Mouse (Mus musculus) liver, embryonic 16.5 days (tissue): ENCODE data around the gene Tmem269. TPM values are rescaled to one million over a fixed set of nuclear protein-coding genes. Genes with fewer than 3 reads are reported as not detected.

Experiments
- ATAC-seq: fragments of 200-750 bp; cut with Nextera tagmentation; 2 replicates; pipeline ENCODE4 v1.8.0; 2017; ENCODE audit warnings: low read depth, mild to moderate bottlenecking, moderate number of reproducible peaks, moderate library complexity
- H3K27ac ChIP-seq: fragments of 300-500 bp; sonication (generic); 2 replicates; pipeline ENCODE4 v1.5.1; 2014; ENCODE audit warnings: mild to moderate bottlenecking, low read length
- H3K27me3 ChIP-seq: fragments of 300-500 bp; sonication (generic); 2 replicates; pipeline ENCODE4 v1.6.1; 2014; ENCODE audit warnings: low read depth, low read length, mixed read lengths; ENCODE audit not compliant: control insufficient read depth, insufficient read depth
- H3K36me3 ChIP-seq: fragments of 300-500 bp; sonication (generic); 2 replicates; pipeline ENCODE4 v1.6.1; 2014; ENCODE audit warnings: mild to moderate bottlenecking; ENCODE audit not compliant: control insufficient read depth, insufficient read depth
- H3K4me1 ChIP-seq: fragments of 300-500 bp; sonication (generic); 2 replicates; pipeline ENCODE4 v1.6.1; 2014; ENCODE audit warnings: low read depth, low read length, mixed read lengths; ENCODE audit not compliant: control insufficient read depth
- H3K4me2 ChIP-seq: fragments of 300-500 bp; sonication (generic); 2 replicates; pipeline ENCODE4 v1.6.1; 2014; ENCODE audit warnings: low read depth, low read length, mixed read lengths
- H3K4me3 ChIP-seq: fragments of 300-500 bp; sonication (generic); 2 replicates; pipeline ENCODE4 v1.5.1; 2014; ENCODE audit warnings: low read depth, mild to moderate bottlenecking, low read length
- H3K9ac ChIP-seq: fragments of 300-500 bp; sonication (generic); 2 replicates; pipeline ENCODE4 v1.6.1; 2014; ENCODE audit warnings: low read depth, low read length
- H3K9me3 ChIP-seq: fragments of 300-500 bp; sonication (generic); replicated peaks from 2 replicates; pipeline ENCODE4 v1.6.1; 2016; ENCODE audit warnings: low read length; ENCODE audit not compliant: control insufficient read depth
- WGBS: fragments of 180-500 bp; shearing (Covaris S2); extraction: QIAGEN DNeasy Blood & Tissue Kit; methylation state at CpG from one replicate; pipeline ENCODE4 v1.1.7; 2014; ENCODE audit not compliant: insufficient replicate concordance; 5-methylcytosine and 5-hydroxymethylcytosine counted together
- polyA plus RNA-seq: library from polyadenylated mRNA; unstranded; fragments of >200 nt; fragmentation: Nextera tagmentation; extraction: Ambion mirVana; gene quantifications from 2 replicates; pipeline ENCODE4 v1.2.1, GENCODE M21; 2015

The Tmem269 gene
- polyA plus RNA-seq, 1 experiment from 2014 or later, result not detected

DNA sequence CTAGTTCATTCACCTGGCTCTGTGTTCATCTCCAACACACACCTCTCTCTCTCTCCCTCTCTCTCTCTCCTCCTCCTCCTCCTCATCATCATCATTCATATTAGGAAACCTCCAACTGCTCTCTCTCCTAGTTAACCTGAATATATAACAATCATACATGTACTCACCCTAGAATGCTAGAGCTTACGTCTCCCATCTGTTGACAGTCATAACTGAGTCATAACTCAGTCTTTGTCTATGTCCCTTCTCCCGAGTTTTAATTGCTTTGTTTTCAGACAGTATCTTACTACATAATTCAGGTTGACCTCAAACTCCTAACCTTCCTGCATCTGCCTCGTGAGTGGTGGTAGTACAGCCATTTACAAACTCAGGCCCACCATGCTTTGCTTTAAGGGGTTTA lies 26.7 kb downstream of the Tmem269 start:
- peak overlapping the region; percentile 89 for H3K9ac ChIP-seq
- H3K27me3 ChIP-seq, result no peaks in the 10 kb centered on the region
- ATAC-seq, result no peak
- H3K9me3 ChIP-seq, result no peaks in the 10 kb centered on the region
- H3K4me3 ChIP-seq, result peak overlapping the region; percentile 72
- H3K4me1 ChIP-seq, result peaks cover 55% of the 10 kb centered on the region
- peaks cover 25% of the 10 kb centered on the region for H3K36me3 ChIP-seq
- peak overlapping the region; percentile 85 for H3K4me2 ChIP-seq
- 39% methylated on average over 3 of the region's 3 CpGs for WGBS
- H3K27ac ChIP-seq, result peak overlapping the region; percentile 99

- Histone ChIP-seq H3K9me3 (no peaks in the 10 kb centered on the region), H3K4me2 (peak overlapping the region; percentile 85), H3K4me1 (peaks cover 56% of the 10 kb centered on the region), H3K27ac (peak overlapping the region; percentile 99), H3K36me3 (peaks cover 31% of the 10 kb centered on the region), H3K4me3 (peak overlapping the region; percentile 72), H3K27me3 (no peaks in the 10 kb centered on the region), H3K9ac (peak overlapping the region; percentile 89)
- ATAC-seq, result peak; percentile 69
- WGBS, result 29% methylated on average over 8 of the region's 8 CpGs
Measured at GRCm38 (mm10) chr4:119190618-119191017, 27.4 kb downstream of the Tmem269 start.

DNA sequence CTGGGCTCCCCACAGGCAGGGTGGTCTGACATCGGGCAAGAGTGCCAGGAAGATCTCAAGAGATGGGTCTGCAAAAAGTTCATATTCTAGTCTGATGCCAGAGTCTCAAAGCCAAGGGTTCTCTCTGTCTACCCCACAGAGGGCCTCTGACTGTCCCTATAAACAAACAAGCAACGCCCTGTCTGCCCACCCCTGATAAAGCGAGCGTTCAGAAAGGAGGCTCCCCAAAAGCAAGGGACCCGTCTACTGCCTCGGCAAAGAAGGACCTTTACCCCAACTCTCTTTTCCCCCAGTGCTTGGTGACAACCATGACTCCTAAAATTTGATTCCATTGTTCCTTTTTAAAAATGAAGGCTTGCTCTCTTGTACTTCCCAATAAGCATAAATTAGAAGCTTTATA lies 28.2 kb downstream of the Tmem269 start, which contains the start of gene Ermap:
TSS of gene Ermap (minus strand) at position 148 of the 400 bp plus-strand sequence.
- 21% methylated on average over 6 of the region's 6 CpGs for WGBS
- Histone ChIP-seq H3K9ac (peak within 1 kb of the TSS; percentile 89), H3K4me3 (peak within 1 kb of the TSS; percentile 82), H3K27me3 (no peaks in the 10 kb centered on the region), H3K9me3 (no peaks in the 10 kb centered on the region), H3K27ac (peak within 1 kb of the TSS; percentile 99), H3K4me2 (peak within 1 kb of the TSS; percentile 85), H3K36me3 (peaks cover 39% of the 10 kb centered on the region), H3K4me1 (peaks cover 60% of the 10 kb centered on the region)
- peak; percentile 91 for ATAC-seq

GRCm38 (mm10) chr4:119189392-119189791 lies 28.6 kb downstream of the Tmem269 start:
- Histone ChIP-seq H3K9me3 (no peaks in the 10 kb centered on the region), H3K36me3 (peaks cover 44% of the 10 kb centered on the region), H3K4me1 (peaks cover 61% of the 10 kb centered on the region), H3K4me2 (no peak overlapping the region), H3K9ac (peak overlapping the region; percentile 89), H3K4me3 (peak overlapping the region; percentile 72), H3K27ac (peak overlapping the region; percentile 99), H3K27me3 (no peaks in the 10 kb centered on the region)
- ATAC-seq, result peak; percentile 16; the same call in 1 of the 2 replicates
- WGBS, result 22% methylated on average over 6 of the region's 6 CpGs

DNA sequence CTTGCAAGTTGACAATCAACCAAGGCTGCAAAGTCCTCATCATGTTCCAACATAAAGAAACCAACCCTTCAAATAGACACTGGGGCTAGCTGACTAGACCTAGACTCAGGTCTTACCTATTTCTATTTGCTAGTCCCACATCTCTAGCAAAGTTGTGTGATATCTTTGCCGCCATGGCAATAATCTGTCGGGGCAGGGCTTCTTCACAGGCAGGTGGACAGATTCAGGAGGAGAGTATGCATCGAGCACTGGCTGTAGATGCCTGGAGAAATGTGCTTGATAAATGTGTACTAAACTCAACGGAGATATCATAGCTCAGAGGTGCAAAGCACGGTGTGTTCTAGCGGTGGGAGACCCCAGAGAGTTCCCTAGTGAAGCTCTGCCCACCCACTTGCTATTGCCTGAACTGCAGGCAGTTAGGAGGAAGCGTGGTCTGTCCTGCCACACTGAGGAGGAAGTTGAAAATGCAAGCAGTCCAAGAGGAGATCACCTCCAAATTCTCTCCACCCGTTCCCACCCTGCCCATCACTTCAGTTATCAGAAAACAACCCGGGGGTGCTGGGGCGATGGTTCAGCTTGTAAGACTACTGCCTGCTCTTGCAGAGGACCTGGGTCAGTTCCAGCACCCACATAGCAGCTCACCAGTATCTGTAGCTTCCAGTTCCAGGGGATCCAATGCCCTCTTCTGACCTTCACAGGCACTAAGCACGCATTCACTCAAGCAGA lies 29.8 kb downstream of the Tmem269 start:
- Histone ChIP-seq H3K4me1 (peaks cover 57% of the 10 kb centered on the region), H3K27ac (peak overlapping the region; percentile 94), H3K9ac (peak overlapping the region; percentile 84), H3K4me3 (peak overlapping the region; percentile 82), H3K4me2 (peak overlapping the region; percentile 83), H3K9me3 (no peaks in the 10 kb centered on the region), H3K36me3 (peaks cover 55% of the 10 kb centered on the region), H3K27me3 (no peaks in the 10 kb centered on the region)
- ATAC-seq, result peak; percentile 32
- WGBS, result 12% methylated on average over 11 of the region's 11 CpGs

DNA sequence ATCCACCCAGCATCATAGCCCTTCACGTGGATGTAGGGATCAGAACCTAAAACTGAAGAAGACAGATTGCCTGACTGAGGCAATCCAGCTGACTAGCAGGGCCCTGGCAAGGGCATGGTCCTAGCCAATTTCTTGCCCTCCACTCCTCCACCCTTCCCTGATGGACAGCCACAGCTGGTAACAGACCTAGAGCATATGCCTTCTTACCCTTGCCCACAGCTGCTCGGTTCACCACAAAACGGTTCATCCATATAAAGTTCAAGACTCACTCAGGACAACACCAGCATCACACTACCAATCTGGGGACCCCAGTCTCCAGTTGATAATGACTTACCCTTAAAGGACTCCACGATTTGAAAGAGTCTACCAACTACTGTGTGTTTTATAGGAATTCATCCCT lies 32.2 kb downstream of the Tmem269 start:
- Histone ChIP-seq H3K27ac (no peak overlapping the region; the same call in 1 of the 2 replicates), H3K27me3 (no peaks in the 10 kb centered on the region), H3K4me1 (peaks cover 37% of the 10 kb centered on the region), H3K36me3 (peaks cover 80% of the 10 kb centered on the region), H3K9ac (peak overlapping the region; percentile 25; the same call in 1 of the 2 replicates), H3K4me3 (peak overlapping the region; percentile 82), H3K9me3 (no peaks in the 10 kb centered on the region), H3K4me2 (peak overlapping the region; percentile 83)
- ATAC-seq, result no peak
- 78% methylated on average over 4 of the region's 4 CpGs for WGBS

DNA sequence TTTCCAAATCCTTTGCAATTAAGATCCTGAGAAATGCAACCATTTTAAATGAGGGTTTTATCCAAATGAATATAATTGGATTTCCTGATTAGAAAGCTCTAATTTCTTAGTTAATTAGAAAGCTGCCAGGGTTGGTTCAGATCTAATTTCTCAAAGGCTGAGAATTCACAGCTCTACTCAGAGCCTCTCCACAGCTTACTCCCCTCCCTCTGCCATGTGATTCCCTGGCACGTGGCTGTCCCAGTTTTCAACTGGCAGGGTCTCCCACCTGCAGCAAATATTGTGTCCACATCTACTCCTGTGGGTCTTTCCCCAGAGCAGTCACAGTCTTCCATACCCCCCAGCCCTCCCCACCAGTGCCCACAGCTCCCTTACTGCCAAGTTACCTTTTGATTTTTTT lies 34.5 kb downstream of the Tmem269 start:
- Histone ChIP-seq H3K4me3 (no peak overlapping the region), H3K36me3 (peaks cover 97% of the 10 kb centered on the region)
- no peak for ATAC-seq

GRCm38 (mm10) chr4:119181456-119181855 lies 36.6 kb downstream of the Tmem269 start:
- no peak for ATAC-seq
- 53% methylated on average over 9 of the region's 9 CpGs for WGBS
- Histone ChIP-seq H3K27me3 (no peaks in the 10 kb centered on the region), H3K4me3 (no peak overlapping the region), H3K27ac (no peak overlapping the region), H3K9ac (no peak overlapping the region), H3K4me1 (peaks cover 26% of the 10 kb centered on the region), H3K36me3 (peaks cover 98% of the 10 kb centered on the region), H3K9me3 (no peaks in the 10 kb centered on the region), H3K4me2 (no peak overlapping the region)

More for the DNA sequence above, 34.5 kb downstream of the Tmem269 start:
- Histone ChIP-seq H3K9ac (no peak overlapping the region), H3K9me3 (no peaks in the 10 kb centered on the region), H3K4me1 (peaks cover 36% of the 10 kb centered on the region), H3K4me2 (no peak overlapping the region), H3K27ac (peak overlapping the region; percentile 20; the same call in 1 of the 2 replicates), H3K27me3 (no peaks in the 10 kb centered on the region)
- 59% methylated on average over 1 of the region's 1 CpGs for WGBS

DNA sequence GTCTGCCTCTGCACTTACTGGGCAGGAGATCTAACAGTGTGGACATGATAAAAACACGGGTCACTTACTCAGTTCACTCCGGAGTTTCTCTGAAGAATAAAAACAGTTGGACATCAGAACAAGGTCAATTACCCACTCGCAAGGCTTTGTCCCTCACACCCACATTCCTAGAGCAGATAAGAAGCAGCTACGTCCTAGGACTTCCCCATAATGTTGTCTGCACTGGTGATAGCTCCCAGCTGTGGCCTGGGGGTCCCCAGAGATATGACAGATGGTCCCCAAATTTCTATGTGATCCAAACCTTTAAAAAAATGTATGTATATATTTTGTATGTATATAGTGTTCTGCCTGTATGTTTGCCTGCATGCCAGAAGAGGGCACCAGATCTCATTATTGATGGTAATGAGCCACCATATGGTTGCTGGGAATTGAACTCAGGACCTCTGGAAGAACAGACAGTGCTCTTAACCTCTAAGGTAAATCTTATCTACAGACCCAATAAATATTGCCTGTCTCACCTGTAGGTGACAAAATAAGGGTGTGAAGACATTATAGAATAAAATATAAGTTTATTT lies 37.8 kb downstream of the Tmem269 start:
- H3K4me3 ChIP-seq, result no peak overlapping the region
- H3K4me2 ChIP-seq, result no peak overlapping the region
- 38% methylated on average over 4 of the region's 4 CpGs for WGBS
- H3K9me3 ChIP-seq, result no peaks in the 10 kb centered on the region
- peaks cover 15% of the 10 kb centered on the region for H3K4me1 ChIP-seq
- ATAC-seq, result no peak
- no peak overlapping the region for H3K9ac ChIP-seq
- no peaks in the 10 kb centered on the region for H3K27me3 ChIP-seq
- no peak overlapping the region for H3K27ac ChIP-seq
- H3K36me3 ChIP-seq, result peaks cover 86% of the 10 kb centered on the region
